Mouse (Mus musculus): ENCODE measurements around the gene Arsb. TPM values are rescaled to one million over a fixed set of nuclear protein-coding genes. Genes with fewer than 3 reads are reported as not detected.
"Not testable (repeated sequence)": the region's sequence is repeated elsewhere in the genome, so short reads cannot be mapped to it uniquely, and the experiment has no call there.

Gene Arsb
- total and polyA plus RNA-seq, 3 experiments, result 4.6 to 9.6 (median 5.7) TPM

GRCm38 (mm10) chr13:93984521-93984920, 213.1 kb downstream of the Arsb start:
- Histone ChIP-seq H3K27me3 (ENCODE audit: control insufficient read depth, insufficient read depth, low read length) (no peaks in the 10 kb centered on the region), H3K36me3 (ENCODE audit: control insufficient read depth, insufficient read depth, low read length) (no peaks in the 10 kb centered on the region), H3K79me2 (replicated peaks; ENCODE audit: control insufficient read depth, insufficient read depth, low read length) (no peaks in the 10 kb centered on the region), H3K9ac (ENCODE audit: low read depth, low read length) (no peak overlapping the region), H3K4me1 (ENCODE audit: control insufficient read depth, insufficient read depth, low read length) (peaks cover 2% of the 10 kb centered on the region), H3K27ac (no peak overlapping the region), H3K4me3 (no peak overlapping the region)
- intact Hi-C loops (cut with DNase I), result no loop called here
- no peak for DNase-seq
- no peak for TF ChIP-seq CTCF (IDR thresholded peaks at IDR 0.05)
- TF ChIP-seq EP300 (IDR thresholded peaks at IDR 0.05; ENCODE audit: insufficient read depth, low read depth, low read length), result no peak
- TF ChIP-seq POLR2A (IDR thresholded peaks at IDR 0.05; ENCODE audit: insufficient read depth, low read depth, low read length), result no peak
- WGBS, result 66% methylated on average over 2 of the region's 2 CpGs

- no peak overlapping the region for H3K4me3 ChIP-seq
- 82% methylated on average over 7 of the region's 7 CpGs for WGBS
- H3K79me2 ChIP-seq (replicated peaks; ENCODE audit: control insufficient read depth, insufficient read depth, low read length), result no peaks in the 10 kb centered on the region
- TF ChIP-seq CTCF (IDR thresholded peaks at IDR 0.05) (no peak), POLR2A (IDR thresholded peaks at IDR 0.05; ENCODE audit: insufficient read depth, low read depth, low read length) (no peak), EP300 (IDR thresholded peaks at IDR 0.05; ENCODE audit: insufficient read depth, low read depth, low read length) (no peak)
- H3K27me3 ChIP-seq (ENCODE audit: control insufficient read depth, insufficient read depth, low read length), result no peaks in the 10 kb centered on the region
- H3K36me3 ChIP-seq (ENCODE audit: control insufficient read depth, insufficient read depth, low read length), result no peaks in the 10 kb centered on the region
- intact Hi-C loops (cut with DNase I), result no loop called here
- DNase-seq, result no peak
- H3K4me1 ChIP-seq (ENCODE audit: control insufficient read depth, insufficient read depth, low read length), result peaks cover 7% of the 10 kb centered on the region
- H3K27ac ChIP-seq, result no peak overlapping the region
- H3K9ac ChIP-seq (ENCODE audit: low read depth, low read length), result no peak overlapping the region
These were observed 213.8 kb downstream of the Arsb start for GRCm38 (mm10) chr13:93985181-93985580.

GRCm38 (mm10) chr13:93985750-93986149, 214.3 kb downstream of the Arsb start:
- H3K36me3 ChIP-seq (ENCODE audit: control insufficient read depth, insufficient read depth, low read length); H3K27ac ChIP-seq; H3K27me3 ChIP-seq (ENCODE audit: control insufficient read depth, insufficient read depth, low read length); DNase-seq; H3K9ac ChIP-seq (ENCODE audit: low read depth, low read length); H3K4me3 ChIP-seq; H3K79me2 ChIP-seq (replicated peaks; ENCODE audit: control insufficient read depth, insufficient read depth, low read length); intact Hi-C loops (cut with DNase I); H3K4me1 ChIP-seq (ENCODE audit: control insufficient read depth, insufficient read depth, low read length): not testable (repeated sequence)
- WGBS, result 85% methylated on average over 7 of the region's 8 CpGs

- no peak for TF ChIP-seq CTCF (IDR thresholded peaks at IDR 0.05)
- no peak for TF ChIP-seq EP300 (IDR thresholded peaks at IDR 0.05; ENCODE audit: insufficient read depth, low read depth, low read length)
- no peak for TF ChIP-seq POLR2A (IDR thresholded peaks at IDR 0.05; ENCODE audit: insufficient read depth, low read depth, low read length)
- no peak for DNase-seq
- Histone ChIP-seq H3K4me1 (ENCODE audit: control insufficient read depth, insufficient read depth, low read length) (peaks cover 8% of the 10 kb centered on the region), H3K9ac (ENCODE audit: low read depth, low read length) (no peak overlapping the region), H3K79me2 (replicated peaks; ENCODE audit: control insufficient read depth, insufficient read depth, low read length) (no peaks in the 10 kb centered on the region), H3K27me3 (ENCODE audit: control insufficient read depth, insufficient read depth, low read length) (no peaks in the 10 kb centered on the region), H3K36me3 (ENCODE audit: control insufficient read depth, insufficient read depth, low read length) (no peaks in the 10 kb centered on the region), H3K27ac (no peak overlapping the region), H3K4me3 (no peak overlapping the region)
- WGBS, result 85% methylated on average over 7 of the region's 7 CpGs
- intact Hi-C loops (cut with DNase I), result no loop called here
These were observed 216.2 kb downstream of the Arsb start for GRCm38 (mm10) chr13:93987611-93988010.

- TF ChIP-seq CTCF (IDR thresholded peaks at IDR 0.05) (no peak), EP300 (IDR thresholded peaks at IDR 0.05; ENCODE audit: insufficient read depth, low read depth, low read length) (peak; percentile 69; the same call in 1 of the 2 replicates)
- Histone ChIP-seq H3K27me3 (ENCODE audit: control insufficient read depth, insufficient read depth, low read length) (no peaks in the 10 kb centered on the region), H3K27ac (no peak overlapping the region; the same call in 1 of the 2 replicates), H3K4me1 (ENCODE audit: control insufficient read depth, insufficient read depth, low read length) (peaks cover 8% of the 10 kb centered on the region), H3K4me3 (no peak overlapping the region), H3K79me2 (replicated peaks; ENCODE audit: control insufficient read depth, insufficient read depth, low read length) (no peaks in the 10 kb centered on the region), H3K36me3 (ENCODE audit: control insufficient read depth, insufficient read depth, low read length) (no peaks in the 10 kb centered on the region), H3K9ac (ENCODE audit: low read depth, low read length) (no peak overlapping the region)
- DNase-seq, result peak in 1 of 2 experiments; percentile 37
- 21% methylated on average over 3 of the region's 4 CpGs for WGBS
- intact Hi-C loops (cut with DNase I), result no loop called here
These were observed 217.8 kb downstream of the Arsb start for GRCm38 (mm10) chr13:93989208-93989607.

GRCm38 (mm10) chr13:93989736-93990611, 218.5 kb downstream of the Arsb start:
- 41% methylated on average over 11 of the region's 11 CpGs for WGBS
- Histone ChIP-seq H3K4me1 (ENCODE audit: control insufficient read depth, insufficient read depth, low read length) (peaks cover 8% of the 10 kb centered on the region), H3K27ac (peak overlapping the region; percentile 56), H3K27me3 (ENCODE audit: control insufficient read depth, insufficient read depth, low read length) (no peaks in the 10 kb centered on the region), H3K4me3 (no peak overlapping the region), H3K9ac (ENCODE audit: low read depth, low read length) (no peak overlapping the region; the same call in 1 of the 2 replicates), H3K79me2 (replicated peaks; ENCODE audit: control insufficient read depth, insufficient read depth, low read length) (no peaks in the 10 kb centered on the region), H3K36me3 (ENCODE audit: control insufficient read depth, insufficient read depth, low read length) (no peaks in the 10 kb centered on the region)
- DNase-seq, result peak; percentile 35 to 45
- TF ChIP-seq EP300 (IDR thresholded peaks at IDR 0.05; ENCODE audit: insufficient read depth, low read depth, low read length), result 0 out of 2 replicates have a peak, but pooled peaks have one; percentile 26
- no peak for TF ChIP-seq POLR2A (IDR thresholded peaks at IDR 0.05; ENCODE audit: insufficient read depth, low read depth, low read length)
- intact Hi-C loops (cut with DNase I), result no loop called here

Data from heart, adult 2 months (tissue).